Comparison of ENCODE assay signal across 13 mouse cellular contexts in the genomic region with DNA sequence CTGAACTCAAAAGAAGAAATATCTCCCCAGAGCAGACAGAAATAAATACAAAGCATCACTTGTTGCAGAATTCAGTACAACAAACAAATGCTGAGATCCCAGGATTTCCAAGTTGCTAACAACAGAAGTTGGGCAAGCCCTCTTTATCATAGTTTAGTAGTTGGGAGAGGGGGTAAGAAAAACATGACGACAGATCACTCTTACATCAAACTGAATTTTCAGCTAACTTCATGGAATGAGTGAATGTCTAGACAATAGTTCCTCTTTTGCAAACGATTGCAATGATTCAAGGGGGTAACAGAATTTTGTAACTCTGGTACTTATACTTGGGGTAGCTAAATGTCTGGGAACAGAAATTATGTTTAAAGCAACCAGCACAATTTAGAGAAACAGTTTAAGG. TPM values are rescaled to one million over a fixed set of nuclear protein-coding genes. Genes with fewer than 3 reads are reported as not detected.
A peak's percentile ranks its signal among the peaks of the same experiment; 100 is the strongest.
DNase-seq lines count a peak whose midpoint lies in the region; ATAC-seq and TF ChIP-seq lines count a peak whose summit lies in the region.
"Had no signal": no experiment of that assay in that cellular context is flagged by ENCODE, and none has a peak within 500 bp of the region (broad histone marks: within the 10 kb centered on the region; RNA-seq: fewer than 3 reads in every experiment).

No protein-coding gene starts in this region.

- H3K27ac ChIP-seq in forebrain, embryonic 11.5 days (ENCODE audit: low read depth, low read length): no peak overlapping the region
- peak overlapping the region; percentile 85; the same call in 1 of the 2 replicates for H3K27ac ChIP-seq in hindbrain, embryonic 13.5 days
- H3K27ac ChIP-seq in midbrain, embryonic 13.5 days: no peak overlapping the region
- H3K27ac ChIP-seq in kidney, embryonic 16.5 days (ENCODE audit: low read length): no peak overlapping the region
- H3K27ac ChIP-seq: embryonic facial prominence, embryonic 13.5 days had no signal

- DNase-seq in brain, embryonic 14.5 days (ENCODE audit: low read depth): peak; percentile 6
- DNase-seq in forebrain, embryonic 11.5 days (ENCODE audit: low spot score): no peak
- no peak for DNase-seq in ovary, postnatal 10 days (ENCODE audit: low spot score)
- DNase-seq in ovary, postnatal 36 days (ENCODE audit: low spot score): no peak
- DNase-seq: adrenal gland, adult 2 months; cerebellum, postnatal 14 days; heart, adult 11 months; lung, adult 18-20 months; spleen, adult 18-20 months had no signal

- peak overlapping the region; percentile 84 for H3K4me2 ChIP-seq in forebrain, embryonic 11.5 days (ENCODE audit: low read depth, low read length, severe bottlenecking)
- H3K4me2 ChIP-seq in hindbrain, embryonic 13.5 days: peak overlapping the region; percentile 81; the same call in 1 of the 2 replicates
- H3K4me2 ChIP-seq in midbrain, embryonic 13.5 days (replicated peaks): peak overlapping the region; percentile 83
- H3K4me2 ChIP-seq in kidney, embryonic 16.5 days (replicated peaks; ENCODE audit: low read depth, low read length): no peak overlapping the region

- no peak overlapping the region for H3K4me3 ChIP-seq in forebrain, embryonic 11.5 days (ENCODE audit: low read depth, low read length)
- peak overlapping the region; percentile 74; the same call in 1 of the 2 replicates for H3K4me3 ChIP-seq in hindbrain, embryonic 13.5 days
- H3K4me3 ChIP-seq in midbrain, embryonic 13.5 days (replicated peaks): peak overlapping the region; percentile 76; the same call in 1 of the 2 replicates
- H3K4me3 ChIP-seq in kidney, embryonic 16.5 days (ENCODE audit: low read length): no peak overlapping the region

- H3K4me1 ChIP-seq in forebrain, embryonic 11.5 days (replicated peaks; ENCODE audit: control insufficient read depth, insufficient read depth, low read length): peaks cover 8% of the 10 kb centered on the region; the same call in 1 of the 2 replicates
- peaks cover 46% of the 10 kb centered on the region for H3K4me1 ChIP-seq in hindbrain, embryonic 13.5 days (replicated peaks)
- peaks cover 58% of the 10 kb centered on the region for H3K4me1 ChIP-seq in midbrain, embryonic 13.5 days (replicated peaks)
- H3K4me1 ChIP-seq in kidney, embryonic 16.5 days (ENCODE audit: insufficient read depth, low read length): peaks cover 11% of the 10 kb centered on the region

- peak overlapping the region; percentile 86; the same call in 1 of the 2 replicates for H3K9ac ChIP-seq in forebrain, embryonic 11.5 days (ENCODE audit: low read length)
- no peak overlapping the region for H3K9ac ChIP-seq in hindbrain, embryonic 13.5 days
- no peak overlapping the region for H3K9ac ChIP-seq in midbrain, embryonic 13.5 days (replicated peaks)
- H3K9ac ChIP-seq in kidney, embryonic 16.5 days (replicated peaks; ENCODE audit: low read length): no peak overlapping the region

- no peaks in the 10 kb centered on the region; the same call in 1 of the 2 replicates for H3K9me3 ChIP-seq in forebrain, embryonic 11.5 days (ENCODE audit: control insufficient read depth, low read length)
- H3K9me3 ChIP-seq in hindbrain, embryonic 13.5 days: no peaks in the 10 kb centered on the region
- no peaks in the 10 kb centered on the region for H3K9me3 ChIP-seq in midbrain, embryonic 13.5 days
- no peaks in the 10 kb centered on the region for H3K9me3 ChIP-seq in kidney, embryonic 16.5 days (ENCODE audit: low read length)
- H3K9me3 ChIP-seq: embryonic facial prominence, embryonic 13.5 days had no signal

- no peaks in the 10 kb centered on the region for H3K27me3 ChIP-seq in forebrain, embryonic 11.5 days (ENCODE audit: control insufficient read depth, insufficient read depth, low read length)
- no peaks in the 10 kb centered on the region for H3K27me3 ChIP-seq in hindbrain, embryonic 13.5 days
- no peaks in the 10 kb centered on the region for H3K27me3 ChIP-seq in midbrain, embryonic 13.5 days
- H3K27me3 ChIP-seq in kidney, embryonic 16.5 days (ENCODE audit: insufficient read depth, low read length): peaks cover 11% of the 10 kb centered on the region

- 63% methylated on average over 2 of the region's 2 CpGs for WGBS in forebrain, embryonic 11.5 days
- 67% methylated on average over 2 of the region's 2 CpGs for WGBS in hindbrain, embryonic 13.5 days
- WGBS in midbrain, embryonic 13.5 days: 57% methylated on average over 2 of the region's 2 CpGs
- WGBS in kidney, embryonic 16.5 days: 70% methylated on average over 2 of the region's 2 CpGs

- no peak for TF ChIP-seq POLR2A in brain, embryonic 14.5 days (IDR thresholded peaks at IDR 0.05; ENCODE audit: borderline replicate concordance, extremely low read depth, insufficient read depth, insufficient read length, poor library complexity, severe bottlenecking)

- TF ChIP-seq CTCF in brain, embryonic 14.5 days (IDR thresholded peaks at IDR 0.05; ENCODE audit: borderline replicate concordance, extremely low read depth, insufficient read depth, insufficient read length): no peak

- ATAC-seq in forebrain, embryonic 11.5 days (replicated peaks; ENCODE audit: low FRiP score): no peak
- no peak for ATAC-seq in hindbrain, embryonic 13.5 days (ENCODE audit: low FRiP score)
- no peak for ATAC-seq in midbrain, embryonic 13.5 days
- ATAC-seq in kidney, embryonic 16.5 days (ENCODE audit: low FRiP score, low TSS enrichment): no peak

- no peaks in the 10 kb centered on the region for H3K36me3 ChIP-seq in forebrain, embryonic 11.5 days (ENCODE audit: control insufficient read depth, insufficient read depth, low read length)
- no peaks in the 10 kb centered on the region for H3K36me3 ChIP-seq in hindbrain, embryonic 13.5 days
- no peaks in the 10 kb centered on the region for H3K36me3 ChIP-seq in midbrain, embryonic 13.5 days
- no peaks in the 10 kb centered on the region for H3K36me3 ChIP-seq in kidney, embryonic 16.5 days (ENCODE audit: insufficient read depth, low read length)
- H3K36me3 ChIP-seq: embryonic facial prominence, embryonic 13.5 days had no signal

RNA-seq across cellular contexts. Expression of gene Kcna3, which starts 1.2 kb away (rescaled TPM):
- polyA plus RNA-seq in brain, embryonic 14.5 days (2012; rRNA removed): 9.9 and 10.0 TPM in 2 replicates
- polyA plus RNA-seq in forebrain, embryonic 11.5 days (2014; fragmentation: Nextera tagmentation; extraction: Ambion mirVana): 9.2 and 9.5 TPM in 2 replicates
- 6.8 and 7.1 TPM in 2 replicates for polyA plus RNA-seq in hindbrain, embryonic 13.5 days (2015; fragmentation: Nextera tagmentation; extraction: Ambion mirVana)
- 10.1 and 12.5 TPM in 2 replicates for polyA plus RNA-seq in midbrain, embryonic 13.5 days (2015; fragmentation: Nextera tagmentation; extraction: Ambion mirVana)
- polyA plus RNA-seq in kidney, embryonic 16.5 days (2015; fragmentation: Nextera tagmentation; extraction: Ambion mirVana): 1.1 and 1.2 TPM in 2 replicates

Comparison
In these comparisons a context has a peak if more than half of its experiments do, and no peak if none do; other contexts are left out.
1. H3K4me3 ChIP-seq: peak in hindbrain, embryonic 13.5 days (single experiment) and midbrain, embryonic 13.5 days (single experiment); none in forebrain, embryonic 11.5 days (single experiment) and kidney, embryonic 16.5 days (single experiment).